Mouse (Mus musculus) cerebellum, adult 2 months (tissue): ENCODE data around the gene Stox2.

Experiments used
- CTCF ChIP-seq: fragments of 200-500 bp; IDR thresholded peaks from 2 replicates; pipeline ENCODE4 v1.5.1; 2011; ENCODE audit warnings: low read depth, mild to moderate bottlenecking, control low read depth, low read length, moderate library complexity, borderline replicate concordance; ENCODE audit not compliant: insufficient read depth
- POLR2A ChIP-seq: fragments of 200-500 bp; IDR thresholded peaks from 2 replicates; pipeline ENCODE4 v1.6.1; 2011; ENCODE audit warnings: low read length, control low read depth, borderline replicate concordance; ENCODE audit not compliant: insufficient read depth

DNA sequence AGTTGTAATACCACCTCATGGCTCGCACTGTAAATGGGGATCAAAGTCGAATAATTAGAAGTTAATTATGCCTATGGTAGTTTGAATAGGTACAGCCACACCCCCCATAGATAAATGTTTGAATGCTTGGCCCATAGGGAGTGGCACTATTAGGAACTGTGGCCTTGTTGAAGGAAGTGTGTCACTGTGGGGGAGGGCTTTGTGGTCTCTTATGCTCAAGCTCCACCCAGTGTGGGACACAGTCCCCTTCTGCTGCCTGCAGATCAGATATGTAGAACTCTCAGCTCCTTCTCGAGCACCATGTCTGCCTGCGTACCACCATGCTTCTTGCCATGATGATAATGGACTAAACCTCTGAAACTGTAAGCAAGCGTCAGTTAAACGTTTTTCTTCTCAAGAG lies 177.2 kb downstream of the Stox2 start:
- no peak for TF ChIP-seq CTCF
- TF ChIP-seq POLR2A = no peak
